Mouse (Mus musculus) liver, embryonic 11.5 days (tissue): ENCODE data around the gene Cdk12. TPM values are rescaled to one million over a fixed set of nuclear protein-coding genes. Genes with fewer than 3 reads are reported as not detected.
A peak's percentile ranks its signal among the peaks of the same experiment; 100 is the strongest.

Source experiments
- ATAC-seq: fragments of 200-750 bp; cut with Nextera tagmentation; replicated peaks from 2 replicates; pipeline ENCODE4 v1.8.0; 2017; ENCODE audit warnings: moderate number of reproducible peaks, mild to moderate bottlenecking, moderate TSS enrichment, moderate library complexity; ENCODE audit not compliant: low FRiP score
- DNase-seq: peaks from one replicate; pipeline ENCODE4 v3.0.0-alpha.2; 2017; ENCODE audit warnings: low spot score
- H3K27ac ChIP-seq: fragments of 300-500 bp; sonication (generic); 2 replicates; pipeline ENCODE4 v1.5.1; 2014; ENCODE audit warnings: mild to moderate bottlenecking, low read depth, low read length, control low read depth
- H3K27me3 ChIP-seq: fragments of 300-500 bp; sonication (generic); replicated peaks from 2 replicates; pipeline ENCODE4 v1.6.1; 2014; ENCODE audit warnings: low read length, mixed read lengths; ENCODE audit not compliant: control insufficient read depth, insufficient read depth
- H3K36me3 ChIP-seq: fragments of 300-500 bp; sonication (generic); 2 replicates; pipeline ENCODE4 v1.6.1; 2014; ENCODE audit warnings: mild to moderate bottlenecking, low read length, moderate library complexity, mixed read lengths; ENCODE audit not compliant: control insufficient read depth, insufficient read depth
- H3K4me1 ChIP-seq: fragments of 300-500 bp; sonication (generic); replicated peaks from 2 replicates; pipeline ENCODE4 v1.6.1; 2014; ENCODE audit warnings: low read length, mixed read lengths; ENCODE audit not compliant: control insufficient read depth, insufficient read depth
- H3K4me2 ChIP-seq: fragments of 300-500 bp; sonication (generic); 2 replicates; pipeline ENCODE4 v1.6.1; 2014; ENCODE audit warnings: mild to moderate bottlenecking, control low read depth, moderate library complexity
- H3K4me3 ChIP-seq: fragments of 300-500 bp; sonication (generic); 2 replicates; pipeline ENCODE4 v1.5.1; 2014; ENCODE audit warnings: low read depth, low read length, control low read depth
- H3K9ac ChIP-seq: fragments of 300-500 bp; sonication (generic); 2 replicates; pipeline ENCODE4 v1.6.1; 2014; ENCODE audit warnings: low read depth, low read length, control low read depth
- H3K9me3 ChIP-seq: fragments of 300-500 bp; sonication (generic); 2 replicates; pipeline ENCODE4 v1.6.1; 2016; ENCODE audit warnings: low read length, inconsistent platforms, mixed read lengths; ENCODE audit not compliant: control insufficient read depth
- WGBS: fragments of 180-500 bp; shearing (Covaris S2); extraction: QIAGEN DNeasy Blood & Tissue Kit; methylation state at CpG from one replicate; pipeline ENCODE4 v1.1.7; 2014; 5-methylcytosine and 5-hydroxymethylcytosine counted together
- polyA plus RNA-seq: library from polyadenylated mRNA; unstranded; fragments of >200 nt; fragmentation: Nextera tagmentation; extraction: Ambion mirVana; gene quantifications from 2 replicates; pipeline ENCODE4 v1.2.1, GENCODE M21; 2014

Gene Cdk12
- polyA plus RNA-seq, 1 experiment from 2014 or later: 13.5 TPM

DNA sequence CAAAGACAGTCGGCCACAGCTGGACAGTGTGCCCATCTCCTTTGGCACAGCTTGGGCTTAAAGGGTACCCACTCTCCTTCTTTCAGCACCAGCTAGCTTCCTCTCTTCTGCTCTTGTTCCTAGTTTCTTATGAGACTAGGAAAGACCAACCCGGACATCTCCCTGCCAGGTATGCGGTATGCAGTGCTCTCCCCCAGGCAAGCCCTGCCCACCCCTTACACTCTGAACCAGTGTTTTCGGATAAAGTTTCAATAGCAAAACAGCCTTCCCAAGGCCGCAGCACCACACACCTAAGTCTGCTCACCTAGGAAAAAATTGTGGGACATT, 118.8 kb downstream of the Cdk12 start:
- H3K4me2 ChIP-seq: no peak overlapping the region
- H3K36me3 ChIP-seq: no peaks in the 10 kb centered on the region
- H3K9ac ChIP-seq: no peak overlapping the region
- no peaks in the 10 kb centered on the region for H3K4me1 ChIP-seq
- H3K27me3 ChIP-seq: peaks cover 99% of the 10 kb centered on the region
- no peak for ATAC-seq
- DNase-seq: no peak
- no peak overlapping the region for H3K27ac ChIP-seq
- H3K9me3 ChIP-seq: no peaks in the 10 kb centered on the region
- no peak overlapping the region for H3K4me3 ChIP-seq
- 6% methylated on average over 5 of the region's 5 CpGs for WGBS

DNA sequence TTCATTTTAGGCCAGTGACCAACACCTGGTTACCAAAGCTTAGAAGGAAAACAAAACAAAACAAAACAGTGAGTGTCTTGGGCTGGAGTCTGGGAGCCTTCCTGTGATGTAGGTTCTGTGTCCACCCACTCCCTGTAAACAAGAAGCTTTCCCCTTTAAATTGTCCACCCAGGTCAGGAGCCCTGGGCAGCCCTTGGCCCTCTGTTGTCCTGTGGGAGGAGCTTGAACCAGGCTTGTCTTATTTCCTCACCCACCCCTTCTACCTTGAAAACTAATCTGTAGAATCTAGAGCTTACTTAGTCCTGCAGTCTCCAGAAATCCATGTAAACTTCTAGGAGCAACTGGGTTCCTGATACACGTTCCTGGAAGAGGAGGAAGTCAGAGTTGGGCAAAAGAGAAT, 119.3 kb downstream of the Cdk12 start:
- no peaks in the 10 kb centered on the region; the same call in 1 of the 2 replicates for H3K4me1 ChIP-seq
- ATAC-seq (no peak), DNase-seq (no peak)
- H3K9me3 ChIP-seq: no peaks in the 10 kb centered on the region
- H3K4me2 ChIP-seq: no peak overlapping the region
- WGBS: 0% methylated on average over 1 of the region's 1 CpGs
- no peak overlapping the region for H3K27ac ChIP-seq
- H3K27me3 ChIP-seq: peaks cover 99% of the 10 kb centered on the region
- no peaks in the 10 kb centered on the region for H3K36me3 ChIP-seq
- H3K4me3 ChIP-seq: no peak overlapping the region
- no peak overlapping the region for H3K9ac ChIP-seq

GRCm38 (mm10) chr11:98323136-98323866, 120.4 kb downstream of the Cdk12 start:
- no peaks in the 10 kb centered on the region for H3K36me3 ChIP-seq
- no peak overlapping the region for H3K4me2 ChIP-seq
- H3K9ac ChIP-seq: no peak overlapping the region
- ATAC-seq (no peak), DNase-seq (no peak)
- peaks cover 99% of the 10 kb centered on the region for H3K27me3 ChIP-seq
- peaks cover 4% of the 10 kb centered on the region; the same call in 1 of the 2 replicates for H3K4me1 ChIP-seq
- WGBS: 4% methylated on average over 10 of the region's 10 CpGs
- H3K9me3 ChIP-seq: no peaks in the 10 kb centered on the region
- H3K27ac ChIP-seq: no peak overlapping the region
- no peak overlapping the region for H3K4me3 ChIP-seq

GRCm38 (mm10) chr11:98323933-98324332, 121.1 kb downstream of the Cdk12 start:
- Histone ChIP-seq H3K9ac (no peak overlapping the region), H3K4me2 (no peak overlapping the region), H3K27ac (no peak overlapping the region), H3K36me3 (no peaks in the 10 kb centered on the region), H3K27me3 (peaks cover 99% of the 10 kb centered on the region), H3K4me3 (no peak overlapping the region), H3K9me3 (no peaks in the 10 kb centered on the region), H3K4me1 (peaks cover 4% of the 10 kb centered on the region; the same call in 1 of the 2 replicates)
- DNase-seq (no peak), ATAC-seq (no peak)
- WGBS: 5% methylated on average over 9 of the region's 9 CpGs

- Histone ChIP-seq H3K9me3 (no peaks in the 10 kb centered on the region), H3K4me3 (no peak overlapping the region), H3K9ac (no peak overlapping the region), H3K36me3 (no peaks in the 10 kb centered on the region), H3K27me3 (peaks cover 99% of the 10 kb centered on the region), H3K4me1 (peaks cover 4% of the 10 kb centered on the region; the same call in 1 of the 2 replicates), H3K27ac (no peak overlapping the region), H3K4me2 (no peak overlapping the region)
- ATAC-seq (no peak), DNase-seq (no peak)
- WGBS: 9% methylated on average over 14 of the region's 14 CpGs
These were observed 122.4 kb downstream of the Cdk12 start for GRCm38 (mm10) chr11:98325191-98325820.

DNA sequence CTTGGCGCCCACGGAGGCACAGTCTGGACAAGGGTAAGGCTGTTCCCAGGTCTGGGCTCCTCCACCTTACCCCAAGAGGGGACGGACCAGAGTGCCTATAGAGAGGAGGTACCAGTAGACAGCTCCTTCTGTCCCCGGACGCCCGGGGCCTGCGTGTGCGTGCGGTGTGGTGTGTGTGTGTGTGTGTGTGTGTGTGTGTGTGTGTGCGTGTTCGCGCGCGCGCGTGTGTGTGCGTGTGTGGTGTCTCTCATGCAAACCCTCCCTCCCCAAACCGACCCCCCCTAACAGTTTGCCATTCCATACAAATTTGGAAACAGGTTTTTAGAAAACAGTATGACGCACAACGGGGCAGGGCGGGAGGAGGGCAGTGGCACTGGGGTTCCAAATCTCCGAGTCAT, 123.0 kb downstream of the Cdk12 start:
- DNase-seq (no peak), ATAC-seq (no peak)
- WGBS: 4% methylated on average over 22 of the region's 22 CpGs
- no peak overlapping the region for H3K4me3 ChIP-seq
- peaks cover 4% of the 10 kb centered on the region; the same call in 1 of the 2 replicates for H3K4me1 ChIP-seq
- no peak overlapping the region for H3K9ac ChIP-seq
- H3K36me3 ChIP-seq: no peaks in the 10 kb centered on the region
- no peak overlapping the region for H3K27ac ChIP-seq
- H3K27me3 ChIP-seq: peaks cover 99% of the 10 kb centered on the region
- no peaks in the 10 kb centered on the region for H3K9me3 ChIP-seq
- H3K4me2 ChIP-seq: no peak overlapping the region

- peaks cover 99% of the 10 kb centered on the region for H3K27me3 ChIP-seq
- H3K4me3 ChIP-seq: no peak overlapping the region
- WGBS: under 1% methylated on average over 19 of the region's 19 CpGs
- H3K4me1 ChIP-seq: peaks cover 4% of the 10 kb centered on the region; the same call in 1 of the 2 replicates
- H3K9ac ChIP-seq: no peak overlapping the region
- no peaks in the 10 kb centered on the region for H3K9me3 ChIP-seq
- ATAC-seq (no peak), DNase-seq (no peak)
- H3K27ac ChIP-seq: no peak overlapping the region
- H3K36me3 ChIP-seq: no peaks in the 10 kb centered on the region
- H3K4me2 ChIP-seq: no peak overlapping the region
These were observed 123.9 kb downstream of the Cdk12 start for GRCm38 (mm10) chr11:98326741-98327135.

DNA sequence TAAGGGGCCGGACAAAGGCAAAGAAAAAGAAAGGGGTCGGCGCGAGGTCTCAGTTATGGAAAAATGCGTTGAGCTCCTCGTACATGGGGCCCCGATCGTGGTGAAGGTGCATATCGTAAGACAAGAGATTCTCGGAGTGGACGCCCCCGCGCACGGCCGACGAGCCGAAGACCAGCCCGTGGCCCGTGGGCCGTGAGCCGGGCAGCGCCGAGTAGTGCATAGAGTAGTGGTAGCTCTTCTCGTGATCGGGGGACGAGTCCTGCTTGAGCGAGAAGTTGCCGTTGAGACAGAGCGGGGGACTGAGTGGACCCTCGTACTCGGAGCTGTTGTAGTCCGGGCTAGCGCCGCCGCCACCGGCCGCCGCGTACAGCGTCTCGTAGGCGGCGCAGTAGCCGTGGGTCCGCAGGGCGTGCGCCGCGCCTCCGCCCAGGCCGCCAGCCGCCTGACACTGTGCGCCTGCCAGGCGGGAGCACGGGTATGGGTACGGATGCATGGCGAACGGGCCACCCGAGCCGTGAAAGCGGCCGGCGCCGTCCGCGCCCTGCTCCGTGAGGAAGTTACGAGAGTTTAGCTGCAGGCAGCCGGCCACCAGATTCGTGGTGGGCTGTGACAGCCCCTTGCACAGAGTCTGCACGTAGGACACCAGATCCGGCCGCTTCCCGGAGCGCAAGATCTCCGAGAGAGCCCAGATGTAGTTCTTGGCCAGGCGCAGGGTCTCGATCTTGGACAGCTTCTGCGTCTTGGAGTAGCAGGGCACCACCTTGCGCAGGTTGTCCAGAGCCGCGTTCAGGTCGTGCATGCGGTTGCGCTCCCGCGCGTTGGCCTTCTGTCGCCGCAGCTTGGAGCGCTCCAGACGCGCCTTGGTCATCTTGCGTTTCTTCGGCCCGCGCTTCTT, 124.5 kb downstream of the Cdk12 start:
- Histone ChIP-seq H3K4me1 (peaks cover 4% of the 10 kb centered on the region; the same call in 1 of the 2 replicates), H3K4me2 (peak overlapping the region; percentile 6), H3K27me3 (peaks cover 100% of the 10 kb centered on the region), H3K27ac (no peak overlapping the region), H3K4me3 (peak overlapping the region; percentile 30), H3K9ac (no peak overlapping the region), H3K9me3 (no peaks in the 10 kb centered on the region), H3K36me3 (no peaks in the 10 kb centered on the region)
- DNase-seq (no peak), ATAC-seq (no peak)
- WGBS: 2% methylated on average over 96 of the region's 97 CpGs
